Mouse (Mus musculus): ENCODE data around the gene Mcm2. TPM values are rescaled to one million over a fixed set of nuclear protein-coding genes. Genes with fewer than 3 reads are reported as not detected.

Mcm2 gene
- polyA plus RNA-seq, 1 experiment from 2014 or later = 27.3 TPM

DNA sequence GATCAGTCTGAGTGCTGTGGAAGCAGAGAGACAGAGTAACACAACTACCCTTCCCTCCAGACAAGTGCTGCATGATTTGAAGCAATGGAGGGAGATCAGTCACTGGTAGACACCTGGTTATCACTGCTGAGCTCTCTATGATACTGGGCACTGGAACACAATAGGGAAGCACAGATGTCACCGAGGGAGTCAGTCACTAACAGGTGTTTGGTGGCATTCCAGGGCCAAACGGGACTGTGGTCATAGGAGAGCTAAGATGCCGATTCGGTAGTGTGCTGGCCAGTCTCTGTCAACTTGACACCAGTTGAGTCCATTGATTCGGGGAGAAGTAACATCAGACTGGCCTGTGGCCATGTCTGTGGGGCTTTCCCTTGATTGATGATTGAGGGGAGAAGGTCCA is 44.1 kb downstream of the Mcm2 start:
- H3K36me3 ChIP-seq (ENCODE audit: control insufficient read depth, insufficient read depth, low read length) = peaks cover 31% of the 10 kb centered on the region
- ATAC-seq = no peak
- 75% methylated on average over 5 of the region's 5 CpGs for WGBS

GRCm38 (mm10) chr6:88850034-88850433 is 48.5 kb downstream of the Mcm2 start:
- Histone ChIP-seq H3K4me3 (ENCODE audit: low read length) (no peak overlapping the region), H3K9me3 (ENCODE audit: control insufficient read depth, low read length) (no peaks in the 10 kb centered on the region), H3K36me3 (ENCODE audit: control insufficient read depth, insufficient read depth, low read length) (peaks cover 31% of the 10 kb centered on the region), H3K27ac (ENCODE audit: low read depth, low read length) (no peak overlapping the region), H3K4me2 (ENCODE audit: low read length) (no peak overlapping the region), H3K4me1 (ENCODE audit: control insufficient read depth, insufficient read depth, low read depth, low read length) (no peaks in the 10 kb centered on the region), H3K9ac (ENCODE audit: low read depth, low read length) (no peak overlapping the region), H3K27me3 (replicated peaks; ENCODE audit: control insufficient read depth, insufficient read depth, low read length) (no peaks in the 10 kb centered on the region)
- WGBS = 87% methylated on average over 7 of the region's 7 CpGs
- ATAC-seq = no peak

More for the DNA sequence above, 44.1 kb downstream of the Mcm2 start:
- no peak overlapping the region for H3K9ac ChIP-seq (ENCODE audit: low read depth, low read length)
- no peaks in the 10 kb centered on the region for H3K27me3 ChIP-seq (replicated peaks; ENCODE audit: control insufficient read depth, insufficient read depth, low read length)
- H3K4me1 ChIP-seq (ENCODE audit: control insufficient read depth, insufficient read depth, low read depth, low read length) = peaks cover 3% of the 10 kb centered on the region; the same call in 1 of the 2 replicates
- H3K9me3 ChIP-seq (ENCODE audit: control insufficient read depth, low read length) = no peaks in the 10 kb centered on the region
- no peak overlapping the region for H3K27ac ChIP-seq (ENCODE audit: low read depth, low read length)
- no peak overlapping the region for H3K4me3 ChIP-seq (ENCODE audit: low read length)
- H3K4me2 ChIP-seq (ENCODE audit: low read length) = no peak overlapping the region

DNA sequence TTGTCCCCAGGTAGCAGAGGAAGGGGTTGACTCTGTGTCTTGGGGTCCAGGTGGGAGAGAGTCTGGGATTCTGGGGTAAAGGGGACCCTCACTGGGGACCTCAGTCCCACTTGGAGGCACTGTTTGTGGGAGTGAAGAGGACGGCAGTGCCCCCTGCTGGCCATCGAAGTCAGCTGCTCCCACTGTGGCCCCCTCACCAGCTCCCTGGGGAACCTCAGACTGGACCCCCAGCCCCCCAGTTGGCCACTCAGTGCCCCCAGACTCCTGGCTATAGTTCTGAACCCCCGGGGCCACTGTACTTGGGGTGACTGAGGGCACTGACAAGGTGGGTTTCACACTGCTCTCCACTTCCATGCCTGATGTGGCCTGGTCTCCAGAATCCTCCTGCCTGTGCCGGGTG is 49.3 kb downstream of the Mcm2 start:
- Histone ChIP-seq H3K9ac (ENCODE audit: low read depth, low read length) (no peak overlapping the region), H3K4me2 (ENCODE audit: low read length) (no peak overlapping the region), H3K9me3 (ENCODE audit: control insufficient read depth, low read length) (no peaks in the 10 kb centered on the region), H3K4me3 (ENCODE audit: low read length) (no peak overlapping the region), H3K27me3 (replicated peaks; ENCODE audit: control insufficient read depth, insufficient read depth, low read length) (no peaks in the 10 kb centered on the region), H3K4me1 (ENCODE audit: control insufficient read depth, insufficient read depth, low read depth, low read length) (no peaks in the 10 kb centered on the region), H3K36me3 (ENCODE audit: control insufficient read depth, insufficient read depth, low read length) (peaks cover 31% of the 10 kb centered on the region), H3K27ac (ENCODE audit: low read depth, low read length) (no peak overlapping the region)
- 52% methylated on average over 4 of the region's 4 CpGs for WGBS
- ATAC-seq = no peak

DNA sequence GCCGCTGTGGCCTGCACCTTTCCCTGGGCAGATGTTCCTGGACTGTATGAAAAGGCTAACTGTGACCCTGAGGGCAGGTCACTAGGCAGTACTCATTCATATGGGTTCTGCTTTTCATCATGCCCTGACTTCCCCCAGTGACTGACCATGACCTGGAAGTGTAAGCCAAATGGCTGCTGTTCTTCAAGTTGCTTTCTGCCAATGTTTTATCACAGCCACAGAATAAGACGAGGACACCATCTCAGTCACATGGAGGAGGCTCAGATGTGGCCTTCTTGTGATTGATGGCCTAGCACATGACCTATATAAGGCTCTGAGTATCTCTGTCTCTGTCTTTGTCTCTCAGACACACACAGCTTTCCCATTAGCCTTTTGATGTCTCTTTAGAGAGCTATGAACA is 51.0 kb downstream of the Mcm2 start:
- Histone ChIP-seq H3K9ac (ENCODE audit: low read depth, low read length) (no peak overlapping the region), H3K9me3 (ENCODE audit: control insufficient read depth, low read length) (no peaks in the 10 kb centered on the region), H3K4me1 (ENCODE audit: control insufficient read depth, insufficient read depth, low read depth, low read length) (peaks cover 5% of the 10 kb centered on the region; the same call in 1 of the 2 replicates), H3K4me2 (ENCODE audit: low read length) (no peak overlapping the region), H3K36me3 (ENCODE audit: control insufficient read depth, insufficient read depth, low read length) (peaks cover 34% of the 10 kb centered on the region), H3K27me3 (replicated peaks; ENCODE audit: control insufficient read depth, insufficient read depth, low read length) (no peaks in the 10 kb centered on the region), H3K4me3 (ENCODE audit: low read length) (no peak overlapping the region), H3K27ac (ENCODE audit: low read depth, low read length) (no peak overlapping the region)
- ATAC-seq = no peak
- WGBS = 60% methylated on average over 2 of the region's 2 CpGs

GRCm38 (mm10) chr6:88844901-88845565 is 53.5 kb downstream of the Mcm2 start:
- no peak overlapping the region for H3K9ac ChIP-seq (ENCODE audit: low read depth, low read length)
- H3K36me3 ChIP-seq (ENCODE audit: control insufficient read depth, insufficient read depth, low read length) = peaks cover 26% of the 10 kb centered on the region
- no peak overlapping the region for H3K27ac ChIP-seq (ENCODE audit: low read depth, low read length)
- ATAC-seq = no peak
- no peaks in the 10 kb centered on the region for H3K27me3 ChIP-seq (replicated peaks; ENCODE audit: control insufficient read depth, insufficient read depth, low read length)
- H3K4me1 ChIP-seq (ENCODE audit: control insufficient read depth, insufficient read depth, low read depth, low read length) = peaks cover 15% of the 10 kb centered on the region
- no peak overlapping the region for H3K4me2 ChIP-seq (ENCODE audit: low read length)
- no peak overlapping the region for H3K4me3 ChIP-seq (ENCODE audit: low read length)
- H3K9me3 ChIP-seq (ENCODE audit: control insufficient read depth, low read length) = no peaks in the 10 kb centered on the region
- 86% methylated on average over 7 of the region's 7 CpGs for WGBS

DNA sequence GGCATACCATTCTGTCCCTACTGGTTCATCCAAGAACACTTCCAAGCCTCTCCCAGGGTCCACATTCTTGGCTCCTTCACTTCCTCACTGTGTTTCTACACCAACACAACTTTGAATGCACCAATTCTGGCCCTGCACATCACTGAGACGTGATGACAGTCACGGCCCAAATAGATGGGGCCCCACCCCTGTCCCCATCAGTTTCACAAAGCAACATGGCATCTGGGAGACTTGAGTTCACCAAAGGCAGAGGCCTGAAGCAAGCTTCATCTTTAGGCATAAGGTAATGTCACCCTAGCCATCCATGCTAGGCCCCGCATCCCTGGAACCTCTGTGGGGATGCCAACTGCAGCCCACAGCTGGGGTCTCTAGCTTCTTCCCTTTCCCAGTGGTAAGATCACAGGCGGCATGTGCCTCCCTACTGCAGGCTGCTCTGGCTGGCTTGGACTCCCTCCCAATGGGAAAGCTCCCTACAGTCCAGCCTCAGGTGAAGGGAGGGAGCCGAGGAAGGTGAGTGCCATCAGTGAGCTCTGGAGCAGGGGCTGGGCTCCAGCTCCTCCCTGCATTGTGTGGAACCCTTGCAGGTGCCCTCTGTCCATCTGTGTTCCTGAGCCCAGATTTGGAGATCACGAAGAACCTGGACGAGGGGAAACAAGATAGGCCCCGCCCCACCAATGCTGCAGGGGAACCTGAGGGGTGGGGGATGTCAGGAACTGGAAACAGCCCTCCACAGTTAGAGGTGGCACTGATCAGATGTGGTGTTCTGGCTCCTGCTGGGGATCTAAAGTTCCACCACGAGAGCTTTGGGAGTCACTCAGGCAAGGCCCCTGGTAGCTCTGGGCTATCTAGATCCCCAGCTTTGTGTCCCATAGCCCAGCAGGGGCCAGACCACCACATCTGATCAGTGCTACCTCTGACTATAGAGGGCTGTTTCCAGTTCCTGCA is 54.5 kb downstream of the Mcm2 start:
- Histone ChIP-seq H3K4me2 (ENCODE audit: low read length) (no peak overlapping the region), H3K27ac (ENCODE audit: low read depth, low read length) (no peak overlapping the region), H3K27me3 (replicated peaks; ENCODE audit: control insufficient read depth, insufficient read depth, low read length) (no peaks in the 10 kb centered on the region), H3K4me3 (ENCODE audit: low read length) (no peak overlapping the region), H3K36me3 (ENCODE audit: control insufficient read depth, insufficient read depth, low read length) (peaks cover 28% of the 10 kb centered on the region), H3K9me3 (ENCODE audit: control insufficient read depth, low read length) (no peaks in the 10 kb centered on the region), H3K4me1 (ENCODE audit: control insufficient read depth, insufficient read depth, low read depth, low read length) (peaks cover 20% of the 10 kb centered on the region), H3K9ac (ENCODE audit: low read depth, low read length) (no peak overlapping the region)
- ATAC-seq = no peak
- 81% methylated on average over 9 of the region's 9 CpGs for WGBS

GRCm38 (mm10) chr6:88843241-88843640 is 55.3 kb downstream of the Mcm2 start:
- no peaks in the 10 kb centered on the region for H3K27me3 ChIP-seq (replicated peaks; ENCODE audit: control insufficient read depth, insufficient read depth, low read length)
- no peaks in the 10 kb centered on the region for H3K9me3 ChIP-seq (ENCODE audit: control insufficient read depth, low read length)
- H3K4me2 ChIP-seq (ENCODE audit: low read length) = peak overlapping the region; percentile 53
- peaks cover 20% of the 10 kb centered on the region for H3K4me1 ChIP-seq (ENCODE audit: control insufficient read depth, insufficient read depth, low read depth, low read length)
- WGBS = 61% methylated on average over 7 of the region's 7 CpGs
- H3K9ac ChIP-seq (ENCODE audit: low read depth, low read length) = no peak overlapping the region
- H3K27ac ChIP-seq (ENCODE audit: low read depth, low read length) = peak overlapping the region; percentile 81; the same call in 1 of the 2 replicates
- no peak for ATAC-seq
- H3K4me3 ChIP-seq (ENCODE audit: low read length) = no peak overlapping the region; the same call in 1 of the 2 replicates
- H3K36me3 ChIP-seq (ENCODE audit: control insufficient read depth, insufficient read depth, low read length) = peaks cover 25% of the 10 kb centered on the region

- H3K4me3 ChIP-seq (ENCODE audit: low read length) = peak overlapping the region; percentile 76
- peak overlapping the region; percentile 81 for H3K27ac ChIP-seq (ENCODE audit: low read depth, low read length)
- ATAC-seq = no peak; the same call in 1 of the 2 replicates
- H3K9me3 ChIP-seq (ENCODE audit: control insufficient read depth, low read length) = no peaks in the 10 kb centered on the region
- no peaks in the 10 kb centered on the region for H3K27me3 ChIP-seq (replicated peaks; ENCODE audit: control insufficient read depth, insufficient read depth, low read length)
- H3K4me1 ChIP-seq (ENCODE audit: control insufficient read depth, insufficient read depth, low read depth, low read length) = peaks cover 20% of the 10 kb centered on the region
- H3K4me2 ChIP-seq (ENCODE audit: low read length) = peak overlapping the region; percentile 53
- 1% methylated on average over 32 of the region's 32 CpGs for WGBS
- peak overlapping the region; percentile 75 for H3K9ac ChIP-seq (ENCODE audit: low read depth, low read length)
- H3K36me3 ChIP-seq (ENCODE audit: control insufficient read depth, insufficient read depth, low read length) = peaks cover 25% of the 10 kb centered on the region
Observed at GRCm38 (mm10) chr6:88842731-88843151, 55.8 kb downstream of the Mcm2 start.
